Mouse (Mus musculus) liver, embryonic 14.5 days (tissue): Measurements from ENCODE around the gene Gm20422.

ENCODE experiments used
- CTCF ChIP-seq: IDR thresholded peaks from 2 replicates; pipeline ENCODE4 v1.5.1; 2016; ENCODE audit warnings: antibody characterized with exemption, low read depth, control low read depth
- EP300 ChIP-seq: IDR thresholded peaks from 2 replicates; pipeline ENCODE4 v1.6.1; 2016; ENCODE audit warnings: antibody characterized with exemption, low read depth

DNA sequence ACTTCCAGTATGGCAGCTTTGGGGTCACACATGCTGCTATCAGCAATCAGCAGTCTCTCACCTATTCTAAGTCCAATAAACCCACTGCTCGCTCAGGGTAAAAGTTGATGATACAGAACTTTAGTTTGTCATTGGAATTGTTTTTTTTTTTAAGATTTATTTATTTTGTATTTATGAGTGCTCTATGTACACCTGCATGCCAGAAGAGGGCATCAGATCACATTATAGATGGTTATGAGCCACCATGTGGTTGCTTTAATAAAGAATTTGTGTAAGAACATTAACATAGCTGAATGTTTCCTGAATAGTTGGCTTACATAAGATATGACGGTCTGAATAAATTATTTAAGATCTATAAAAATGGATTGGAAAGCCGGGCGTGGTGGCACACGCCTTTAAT, 16.4 kb downstream of the Gm20422 start:
- TF ChIP-seq CTCF: no peak
- no peak for TF ChIP-seq EP300
